Mouse (Mus musculus) erythroblast, embryonic 14.5 days (primary cell): ENCODE results near the gene Dis3. TPM values are rescaled to one million over a fixed set of nuclear protein-coding genes. Genes with fewer than 3 reads are reported as not detected.

Experiments
- H3K27me3 ChIP-seq: 2 replicates; pipeline ENCODE4 v1.6.1; 2012; ENCODE audit warnings: inconsistent platforms; ENCODE audit not compliant: control insufficient read depth
- H3K36me3 ChIP-seq: 2 replicates; pipeline ENCODE4 v1.6.1; 2012; ENCODE audit warnings: mild to moderate bottlenecking, inconsistent platforms; ENCODE audit not compliant: control insufficient read depth
- H3K4me1 ChIP-seq: 2 replicates; pipeline ENCODE4 v1.6.1; 2012; ENCODE audit warnings: inconsistent platforms; ENCODE audit not compliant: control insufficient read depth
- H3K4me3 ChIP-seq: replicated peaks from 2 replicates; pipeline ENCODE3; 2012; ENCODE audit warnings: moderate library complexity, mild to moderate bottlenecking, inconsistent platforms
- H3K9me3 ChIP-seq: 2 replicates; pipeline ENCODE4 v1.6.1; 2012; ENCODE audit warnings: low read length, inconsistent platforms, mixed read lengths; ENCODE audit not compliant: control insufficient read depth
- GATA1 ChIP-seq: IDR thresholded peaks from 2 replicates; pipeline ENCODE4 v1.6.1; 2012; ENCODE audit warnings: low read length, inconsistent platforms, mixed read lengths
- TAL1 ChIP-seq: IDR thresholded peaks from 3 replicates; pipeline ENCODE4 v1.6.1; 2012; ENCODE audit warnings: low read length, inconsistent platforms, mixed read lengths
- polyA plus RNA-seq: library from polyadenylated mRNA; stranded (reverse); fragments of >175 nt; gene quantifications from 2 replicates; pipeline ENCODE4 v1.2.3, GENCODE M21; 2012

Gene Dis3
- polyA plus RNA-seq, 1 experiment: 0.94 TPM

GRCm38 (mm10) chr14:99126713-99127112 lies 27.1 kb upstream of the Dis3 start:
- TF ChIP-seq GATA1 (no peak), TAL1 (no peak)
- H3K36me3 ChIP-seq: peaks cover 10% of the 10 kb centered on the region
- no peaks in the 10 kb centered on the region for H3K4me1 ChIP-seq
- H3K4me3 ChIP-seq: no peak overlapping the region
- no peaks in the 10 kb centered on the region for H3K27me3 ChIP-seq
- no peaks in the 10 kb centered on the region for H3K9me3 ChIP-seq

DNA sequence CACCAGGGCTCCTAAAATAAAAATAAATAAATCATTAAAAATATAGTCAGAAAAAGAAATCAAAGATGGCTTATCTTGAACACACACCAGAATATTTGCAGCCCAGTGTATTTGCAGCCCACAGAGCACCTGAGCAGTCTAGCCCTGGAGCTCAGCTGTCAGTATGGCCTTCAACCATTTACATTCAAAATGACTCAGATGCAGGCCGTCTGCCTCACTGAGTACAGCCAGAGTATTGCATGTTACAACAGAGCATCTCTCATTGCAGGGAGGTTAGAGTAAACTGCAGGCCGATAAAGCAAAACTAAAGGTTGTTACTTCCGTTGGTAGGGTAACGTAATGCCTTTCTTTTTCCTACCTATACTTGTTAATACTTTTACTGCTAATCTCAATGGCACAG lies 24.5 kb upstream of the Dis3 start:
- H3K4me1 ChIP-seq: no peaks in the 10 kb centered on the region
- no peak overlapping the region for H3K4me3 ChIP-seq
- H3K36me3 ChIP-seq: peaks cover 3% of the 10 kb centered on the region
- no peaks in the 10 kb centered on the region for H3K27me3 ChIP-seq
- TF ChIP-seq TAL1: no peak
- TF ChIP-seq GATA1: no peak
- no peaks in the 10 kb centered on the region for H3K9me3 ChIP-seq

GRCm38 (mm10) chr14:99121584-99122339 lies 22.2 kb upstream of the Dis3 start:
- Histone ChIP-seq H3K4me1 (no peaks in the 10 kb centered on the region), H3K36me3 (peaks cover 7% of the 10 kb centered on the region), H3K4me3 (no peak overlapping the region), H3K9me3 (no peaks in the 10 kb centered on the region), H3K27me3 (no peaks in the 10 kb centered on the region)
- no peak for TF ChIP-seq TAL1
- no peak for TF ChIP-seq GATA1

DNA sequence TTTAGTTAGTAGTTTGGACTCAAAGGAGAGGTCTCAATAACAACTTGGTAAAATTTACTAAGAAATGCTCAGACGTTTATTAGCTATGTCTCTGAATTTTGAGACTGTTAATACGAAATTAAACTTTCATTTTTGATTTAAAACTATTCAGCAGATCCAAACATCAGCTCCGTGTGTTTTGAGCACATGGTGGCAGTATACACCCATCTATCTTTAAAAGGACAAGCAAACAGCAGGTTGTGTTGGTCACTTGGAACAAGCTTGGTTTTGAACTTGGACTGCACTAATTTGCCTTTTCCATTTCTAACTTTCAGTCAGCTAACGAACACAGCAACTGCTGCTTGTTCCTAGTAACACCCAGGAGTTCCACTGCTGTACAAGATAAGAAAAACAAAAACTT lies 18.0 kb upstream of the Dis3 start:
- H3K4me1 ChIP-seq: no peaks in the 10 kb centered on the region
- TF ChIP-seq GATA1 (no peak), TAL1 (no peak)
- H3K36me3 ChIP-seq: peaks cover 33% of the 10 kb centered on the region
- no peaks in the 10 kb centered on the region for H3K27me3 ChIP-seq
- H3K4me3 ChIP-seq: no peak overlapping the region
- no peaks in the 10 kb centered on the region for H3K9me3 ChIP-seq

DNA sequence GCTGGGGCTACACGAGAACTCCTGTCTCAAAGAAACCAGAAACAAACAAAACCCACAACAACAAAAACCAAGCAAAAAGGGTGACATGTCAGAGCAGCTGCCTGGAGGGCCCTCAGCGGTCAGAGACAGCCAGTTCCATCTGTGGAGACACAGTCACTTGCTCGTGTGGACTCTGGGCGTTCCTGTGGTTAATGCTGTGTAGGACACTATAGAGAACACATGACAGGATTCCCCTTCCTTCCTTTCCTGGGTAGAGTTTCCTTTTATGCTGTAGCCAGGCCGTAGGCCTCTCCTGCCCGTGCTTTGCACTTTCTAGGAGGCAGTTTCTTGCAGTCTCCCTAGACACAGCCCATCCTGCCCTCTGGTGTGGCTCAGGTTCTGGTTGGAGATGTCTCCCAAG lies 9.2 kb upstream of the Dis3 start:
- Histone ChIP-seq H3K36me3 (peaks cover 63% of the 10 kb centered on the region), H3K27me3 (no peaks in the 10 kb centered on the region), H3K4me3 (no peak overlapping the region), H3K4me1 (peaks cover 2% of the 10 kb centered on the region), H3K9me3 (no peaks in the 10 kb centered on the region)
- no peak for TF ChIP-seq GATA1
- no peak for TF ChIP-seq TAL1

DNA sequence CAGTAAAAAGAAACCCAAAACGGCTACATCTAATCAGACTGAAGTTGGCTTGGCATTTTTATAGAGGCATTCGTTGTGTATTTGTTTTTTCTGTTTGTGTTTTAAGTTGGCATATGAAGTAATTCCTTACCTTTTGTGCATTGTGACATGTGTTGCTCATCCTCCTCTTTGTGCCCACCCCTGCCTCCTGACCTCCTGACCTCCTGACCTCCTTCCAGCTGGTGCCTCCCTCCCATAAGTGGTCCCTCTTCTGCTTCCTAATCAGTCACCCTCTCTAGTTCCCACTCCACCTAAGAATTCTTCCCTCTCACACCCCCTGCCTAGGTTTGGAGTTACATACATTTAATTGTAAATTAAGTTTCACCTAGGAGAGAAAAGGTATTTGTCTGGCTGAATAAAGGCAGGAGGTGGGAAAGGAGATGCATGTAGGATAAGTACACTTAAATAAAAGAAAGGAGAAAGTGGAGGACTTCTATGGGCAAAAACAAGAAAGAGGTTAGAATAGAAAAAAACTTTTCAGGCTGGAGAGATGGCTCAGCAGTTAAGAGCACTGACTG lies 8.1 kb upstream of the Dis3 start:
- H3K4me1 ChIP-seq: peaks cover 2% of the 10 kb centered on the region
- peaks cover 64% of the 10 kb centered on the region for H3K36me3 ChIP-seq
- H3K27me3 ChIP-seq: no peaks in the 10 kb centered on the region
- TF ChIP-seq TAL1 (no peak), GATA1 (no peak)
- H3K4me3 ChIP-seq: no peak overlapping the region
- no peaks in the 10 kb centered on the region for H3K9me3 ChIP-seq

- H3K36me3 ChIP-seq: peaks cover 65% of the 10 kb centered on the region
- no peak overlapping the region for H3K4me3 ChIP-seq
- TF ChIP-seq TAL1 (no peak), GATA1 (no peak)
- H3K4me1 ChIP-seq: peaks cover 5% of the 10 kb centered on the region
- H3K9me3 ChIP-seq: no peaks in the 10 kb centered on the region
- no peaks in the 10 kb centered on the region for H3K27me3 ChIP-seq
Observed at GRCm38 (mm10) chr14:99106671-99107070, 7.1 kb upstream of the Dis3 start.

GRCm38 (mm10) chr14:99104542-99105123 lies 5.1 kb upstream of the Dis3 start:
- H3K4me3 ChIP-seq: no peak overlapping the region
- TF ChIP-seq GATA1 (no peak), TAL1 (no peak)
- H3K27me3 ChIP-seq: no peaks in the 10 kb centered on the region
- no peaks in the 10 kb centered on the region for H3K9me3 ChIP-seq
- H3K36me3 ChIP-seq: peaks cover 60% of the 10 kb centered on the region
- H3K4me1 ChIP-seq: peaks cover 15% of the 10 kb centered on the region

- peaks cover 25% of the 10 kb centered on the region for H3K4me1 ChIP-seq
- peaks cover 53% of the 10 kb centered on the region for H3K36me3 ChIP-seq
- H3K9me3 ChIP-seq: no peaks in the 10 kb centered on the region
- H3K4me3 ChIP-seq: no peak overlapping the region
- H3K27me3 ChIP-seq: no peaks in the 10 kb centered on the region
- no peak for TF ChIP-seq GATA1
- TF ChIP-seq TAL1: no peak
Observed at GRCm38 (mm10) chr14:99103050-99103449, 3.5 kb upstream of the Dis3 start.
